Mouse (Mus musculus) heart, embryonic 12.5 days (tissue): Measurements from ENCODE around the gene Ube2v1. TPM values are rescaled to one million over a fixed set of nuclear protein-coding genes. Genes with fewer than 3 reads are reported as not detected.
A peak's percentile ranks its signal among the peaks of the same experiment; 100 is the strongest.

Experiments
- ATAC-seq: fragments of 200-750 bp; cut with Nextera tagmentation; 2 replicates; pipeline ENCODE4 v1.8.0; 2017; ENCODE audit warnings: moderate TSS enrichment, moderate library complexity; ENCODE audit not compliant: insufficient number of reproducible peaks, low FRiP score
- H3K27ac ChIP-seq: fragments of 300-500 bp; sonication (generic); 2 replicates; pipeline ENCODE4 v1.5.1; 2016; ENCODE audit warnings: mild to moderate bottlenecking, moderate library complexity; ENCODE audit not compliant: poor library complexity, severe bottlenecking
- H3K27me3 ChIP-seq: fragments of 300-500 bp; sonication (generic); replicated peaks from 2 replicates; pipeline ENCODE4 v1.6.1; 2016; ENCODE audit warnings: mild to moderate bottlenecking, moderate library complexity
- H3K36me3 ChIP-seq: fragments of 300-500 bp; sonication (generic); 2 replicates; pipeline ENCODE4 v1.6.1; 2016; ENCODE audit warnings: mild to moderate bottlenecking, moderate library complexity
- H3K4me1 ChIP-seq: fragments of 300-500 bp; sonication (generic); replicated peaks from 2 replicates; pipeline ENCODE4 v1.6.1; 2016; ENCODE audit warnings: mild to moderate bottlenecking
- H3K4me2 ChIP-seq: fragments of 300-500 bp; sonication (generic); 2 replicates; pipeline ENCODE4 v1.6.1; 2016; ENCODE audit warnings: mild to moderate bottlenecking, moderate library complexity
- H3K4me3 ChIP-seq: fragments of 300-500 bp; sonication (generic); 2 replicates; pipeline ENCODE4 v1.5.1; 2016; ENCODE audit warnings: mild to moderate bottlenecking
- H3K9ac ChIP-seq: fragments of 300-500 bp; sonication (generic); 2 replicates; pipeline ENCODE4 v1.6.1; 2016; ENCODE audit warnings: mild to moderate bottlenecking, moderate library complexity
- H3K9me3 ChIP-seq: fragments of 300-500 bp; sonication (generic); replicated peaks from 2 replicates; pipeline ENCODE4 v1.6.1; 2016; ENCODE audit warnings: mild to moderate bottlenecking, moderate library complexity
- WGBS: fragments of 180-500 bp; shearing (Covaris S2); methylation state at CpG from one replicate; pipeline ENCODE4 v1.1.7; 2016; 5-methylcytosine and 5-hydroxymethylcytosine counted together
- polyA plus RNA-seq: library from polyadenylated mRNA; unstranded; fragments of >200 nt; fragmentation: Nextera tagmentation; extraction: Ambion mirVana; gene quantifications from 2 replicates; pipeline ENCODE4 v1.2.1, GENCODE M21; 2016

Gene Ube2v1
- polyA plus RNA-seq, 1 experiment from 2014 or later: 216 TPM

DNA sequence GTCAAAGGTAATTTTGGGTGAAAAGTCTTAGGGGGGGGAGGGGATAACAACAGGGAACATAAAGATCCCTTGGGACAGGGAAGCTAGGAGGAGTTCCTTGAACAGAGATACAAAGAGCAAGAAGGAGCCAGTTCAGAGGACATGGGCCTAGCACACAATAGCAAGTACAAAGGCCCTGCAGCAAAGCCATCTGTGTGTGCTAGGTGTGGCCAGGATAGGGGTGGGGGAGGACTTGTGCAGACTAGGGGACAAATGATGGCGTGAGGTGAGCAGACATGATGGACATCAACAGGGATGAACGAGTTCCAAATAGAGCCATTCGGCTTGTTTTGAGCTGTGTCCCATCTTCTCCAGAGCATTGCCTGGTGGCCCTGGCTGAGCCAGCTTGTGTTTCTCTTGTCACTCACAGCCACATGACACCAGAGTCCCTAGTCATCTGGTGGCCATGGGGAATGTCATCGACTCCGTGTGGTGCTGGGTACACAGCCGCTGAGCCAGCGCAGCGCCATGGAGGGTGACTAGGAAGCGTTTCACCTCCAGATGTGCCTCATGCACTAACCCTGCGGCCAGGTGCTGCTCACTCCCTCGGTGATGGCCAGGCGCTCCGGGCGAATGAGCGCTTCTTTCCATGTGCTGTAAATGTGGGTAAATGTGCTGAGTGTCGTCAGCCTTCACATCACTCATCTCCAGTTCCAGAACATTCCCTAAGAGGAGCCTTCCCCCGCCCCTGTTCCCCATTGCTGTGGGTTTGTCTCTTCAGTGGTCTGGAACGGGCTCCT lies 60.3 kb downstream of the Ube2v1 start:
- 80% methylated on average over 18 of the region's 18 CpGs for WGBS
- no peak overlapping the region for H3K4me2 ChIP-seq
- H3K27ac ChIP-seq: no peak overlapping the region
- no peaks in the 10 kb centered on the region for H3K9me3 ChIP-seq
- H3K9ac ChIP-seq: no peak overlapping the region
- H3K27me3 ChIP-seq: no peaks in the 10 kb centered on the region
- no peaks in the 10 kb centered on the region for H3K36me3 ChIP-seq
- H3K4me1 ChIP-seq: peaks cover 13% of the 10 kb centered on the region
- ATAC-seq: no peak
- no peak overlapping the region for H3K4me3 ChIP-seq

DNA sequence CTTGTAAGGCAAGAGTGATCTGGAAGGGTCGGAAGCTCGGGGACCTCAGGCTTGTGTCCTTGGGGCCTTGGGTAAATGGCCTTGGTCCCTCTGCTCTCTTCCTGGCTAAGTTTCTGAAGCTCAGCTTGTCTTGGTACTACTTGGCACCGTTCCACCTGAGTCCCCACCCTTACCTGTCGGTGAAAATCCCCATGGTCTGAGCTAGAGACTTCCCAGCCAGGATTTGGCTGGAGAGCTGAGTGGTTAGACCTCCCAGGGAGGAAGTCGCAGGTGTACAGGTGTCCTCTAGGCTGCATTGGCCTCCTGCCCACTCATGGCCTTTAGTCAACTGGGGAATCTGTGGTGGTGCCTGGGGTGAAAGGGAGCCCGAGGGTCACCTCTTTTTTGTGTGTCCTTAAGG lies 61.1 kb downstream of the Ube2v1 start:
- H3K36me3 ChIP-seq: no peaks in the 10 kb centered on the region
- no peak overlapping the region for H3K4me3 ChIP-seq
- H3K4me1 ChIP-seq: peaks cover 13% of the 10 kb centered on the region
- H3K27ac ChIP-seq: peak overlapping the region; percentile 23; the same call in 1 of the 2 replicates
- no peak overlapping the region for H3K9ac ChIP-seq
- no peak for ATAC-seq
- 90% methylated on average over 6 of the region's 6 CpGs for WGBS
- no peak overlapping the region for H3K4me2 ChIP-seq
- H3K9me3 ChIP-seq: no peaks in the 10 kb centered on the region
- no peaks in the 10 kb centered on the region for H3K27me3 ChIP-seq

DNA sequence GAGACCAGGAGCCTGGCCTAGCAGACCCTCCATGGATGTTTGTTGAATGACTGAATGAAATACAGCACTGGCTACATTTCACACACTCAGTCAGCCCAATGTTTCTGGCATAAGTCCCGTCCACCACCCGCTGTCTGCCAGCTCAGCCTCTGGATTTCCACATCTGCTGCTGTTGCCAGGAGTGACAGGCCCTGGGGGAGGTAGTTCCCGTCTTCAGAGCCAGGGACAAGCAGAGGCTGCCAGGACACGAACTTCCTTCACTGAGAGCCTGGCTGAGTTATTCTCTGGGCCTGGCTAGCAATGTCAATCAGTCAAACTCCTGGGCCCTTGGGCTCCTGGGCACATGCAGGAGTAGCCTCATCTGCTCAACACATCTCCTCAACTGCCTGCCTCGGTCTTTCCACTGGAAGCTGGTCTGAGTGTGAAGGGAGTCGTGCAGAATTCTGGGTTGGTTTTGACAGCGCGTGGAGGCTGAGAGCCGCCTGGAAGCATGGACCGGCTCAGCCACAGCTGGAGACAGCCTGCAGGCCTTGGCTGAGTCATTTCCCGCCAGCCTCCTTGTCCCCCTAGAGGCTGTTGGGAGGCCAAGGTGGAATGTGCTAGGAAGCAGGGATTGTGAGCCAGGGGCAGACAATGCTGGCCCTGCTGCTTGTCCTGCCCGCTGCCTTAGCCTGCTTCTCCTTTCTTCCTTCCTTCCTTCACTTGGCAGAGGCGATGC lies 61.8 kb downstream of the Ube2v1 start:
- peak overlapping the region; percentile 23 for H3K27ac ChIP-seq
- H3K4me2 ChIP-seq: no peak overlapping the region
- no peak overlapping the region for H3K4me3 ChIP-seq
- H3K27me3 ChIP-seq: no peaks in the 10 kb centered on the region
- no peak for ATAC-seq
- H3K9me3 ChIP-seq: no peaks in the 10 kb centered on the region
- no peaks in the 10 kb centered on the region for H3K36me3 ChIP-seq
- 53% methylated on average over 13 of the region's 13 CpGs for WGBS
- peaks cover 20% of the 10 kb centered on the region for H3K4me1 ChIP-seq
- H3K9ac ChIP-seq: no peak overlapping the region

DNA sequence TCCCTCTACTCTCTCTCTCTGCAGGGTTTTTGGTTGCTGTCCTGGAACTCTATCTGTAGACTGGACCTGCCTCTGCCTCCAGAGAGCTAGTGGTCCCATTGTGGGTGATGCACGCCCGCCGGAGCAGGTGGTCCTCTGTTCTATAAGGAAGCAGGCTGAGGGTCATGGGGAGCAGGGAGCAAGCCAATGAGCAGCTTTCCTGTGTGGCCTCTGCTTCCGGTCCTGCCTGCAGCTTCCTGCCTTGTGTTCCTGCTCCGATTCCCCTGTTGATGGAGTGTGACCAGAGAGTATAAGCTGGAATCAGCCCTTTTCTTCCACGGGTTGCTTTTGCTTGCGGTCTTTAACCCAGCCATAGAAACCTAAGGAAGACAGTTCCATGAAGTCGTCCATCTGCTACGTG lies 63.8 kb downstream of the Ube2v1 start:
- Histone ChIP-seq H3K27ac (no peak overlapping the region), H3K4me3 (no peak overlapping the region), H3K9me3 (no peaks in the 10 kb centered on the region), H3K9ac (no peak overlapping the region), H3K27me3 (no peaks in the 10 kb centered on the region), H3K4me2 (no peak overlapping the region), H3K4me1 (peaks cover 40% of the 10 kb centered on the region), H3K36me3 (no peaks in the 10 kb centered on the region)
- ATAC-seq: no peak
- 71% methylated on average over 9 of the region's 9 CpGs for WGBS

DNA sequence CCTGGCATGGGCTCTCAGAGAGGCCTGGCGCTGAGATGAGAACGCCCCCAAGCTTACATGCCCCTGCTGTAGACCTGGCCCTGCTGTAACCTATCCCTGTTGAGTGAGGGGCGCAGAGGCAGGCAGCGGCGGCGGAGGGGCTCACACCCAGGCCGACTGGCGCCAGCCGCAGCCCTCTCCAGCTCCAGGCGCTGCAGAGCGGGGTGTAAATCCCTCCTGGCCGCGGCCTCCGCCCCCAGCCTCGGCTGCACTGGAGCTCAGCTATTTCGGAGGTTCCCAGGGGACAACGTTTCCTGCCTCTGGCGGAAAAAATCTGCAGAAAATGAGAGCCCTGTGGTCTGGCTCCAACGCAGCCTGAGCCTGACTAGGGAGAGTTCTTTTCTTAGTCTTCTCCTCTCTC lies 66.2 kb downstream of the Ube2v1 start:
- ATAC-seq: peak; percentile 36; the same call in 1 of the 2 replicates
- no peak overlapping the region; the same call in 1 of the 2 replicates for H3K4me3 ChIP-seq

DNA sequence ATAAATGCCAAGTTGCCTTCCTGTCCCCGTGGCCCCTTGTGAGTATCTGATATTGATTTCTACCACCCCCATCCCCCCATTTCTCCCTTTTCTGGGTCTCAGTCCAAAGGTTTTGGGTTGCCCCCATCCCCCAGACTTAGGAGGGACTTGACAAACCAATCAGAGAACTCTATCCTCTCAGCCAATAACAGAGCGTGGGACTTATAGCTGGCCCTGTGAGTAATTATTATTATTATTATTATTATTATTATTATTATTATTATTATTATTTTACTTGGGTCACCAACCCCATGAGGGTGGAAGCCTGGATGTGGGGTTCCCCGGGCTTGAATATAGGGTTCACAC lies 66.6 kb downstream of the Ube2v1 start:
- no peak for ATAC-seq
- WGBS: 62% methylated on average over 3 of the region's 3 CpGs
- H3K27me3 ChIP-seq: 0 out of 2 replicates have a peak, but pooled peaks cover 5% of the 10 kb centered on the region
- peaks cover 47% of the 10 kb centered on the region for H3K4me1 ChIP-seq
- H3K27ac ChIP-seq: peak overlapping the region; percentile 84
- H3K9me3 ChIP-seq: no peaks in the 10 kb centered on the region
- H3K4me3 ChIP-seq: no peak overlapping the region
- H3K9ac ChIP-seq: peak overlapping the region; percentile 58; the same call in 1 of the 2 replicates
- H3K36me3 ChIP-seq: no peaks in the 10 kb centered on the region
- H3K4me2 ChIP-seq: peak overlapping the region; percentile 59

More for the DNA sequence above, 66.2 kb downstream of the Ube2v1 start:
- peak overlapping the region; percentile 84 for H3K27ac ChIP-seq
- H3K9me3 ChIP-seq: no peaks in the 10 kb centered on the region
- H3K4me1 ChIP-seq: peaks cover 51% of the 10 kb centered on the region
- H3K9ac ChIP-seq: peak overlapping the region; percentile 58
- H3K4me2 ChIP-seq: peak overlapping the region; percentile 59
- WGBS: 12% methylated on average over 19 of the region's 19 CpGs
- 0 out of 2 replicates have a peak, but pooled peaks cover 2% of the 10 kb centered on the region for H3K27me3 ChIP-seq
- no peaks in the 10 kb centered on the region for H3K36me3 ChIP-seq

DNA sequence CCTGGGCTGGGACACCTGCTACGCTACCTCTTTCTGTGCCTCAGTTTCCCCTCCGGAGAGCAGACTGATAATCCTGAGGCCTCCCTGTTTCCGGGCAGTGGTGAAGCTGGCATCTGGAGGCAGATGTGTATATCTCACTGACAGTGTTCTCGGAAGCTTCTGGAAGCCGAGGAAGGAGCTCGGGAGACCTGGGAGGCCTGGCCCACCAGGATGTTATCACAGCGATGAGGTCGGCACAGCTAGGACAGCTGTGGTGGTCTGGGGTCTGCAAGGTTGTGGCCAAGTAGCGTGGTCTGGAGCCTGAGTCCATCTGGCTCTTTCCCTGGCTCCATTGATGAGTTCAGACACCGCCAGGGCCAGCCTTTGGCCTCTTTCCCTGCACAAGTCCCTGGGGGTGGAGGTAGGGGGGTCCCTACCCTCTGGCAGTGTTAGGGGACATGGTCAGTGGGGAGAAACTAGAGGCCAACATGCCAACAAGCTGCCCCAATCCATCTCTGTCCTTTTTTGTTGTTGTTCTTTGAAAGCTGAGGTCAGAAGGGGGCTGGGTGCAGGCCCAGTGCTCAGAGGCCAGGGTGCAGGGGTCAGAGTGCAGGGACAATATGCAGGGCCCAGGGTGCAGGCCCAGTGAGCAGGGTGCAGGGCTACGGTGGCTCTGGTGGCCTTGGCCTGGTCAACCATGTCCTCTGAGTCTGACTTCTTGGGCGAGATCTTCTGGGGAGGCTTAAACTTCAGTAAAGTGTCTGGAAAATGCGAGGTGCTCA lies 67.2 kb downstream of the Ube2v1 start:
- Histone ChIP-seq H3K9ac (0 out of 2 replicates have a peak overlapping the region, but pooled peaks have one; percentile 24), H3K36me3 (no peaks in the 10 kb centered on the region), H3K27me3 (0 out of 2 replicates have a peak, but pooled peaks cover 5% of the 10 kb centered on the region), H3K27ac (peak overlapping the region; percentile 52), H3K4me3 (no peak overlapping the region), H3K4me2 (no peak overlapping the region), H3K9me3 (no peaks in the 10 kb centered on the region), H3K4me1 (peaks cover 43% of the 10 kb centered on the region)
- 80% methylated on average over 13 of the region's 13 CpGs for WGBS
- no peak for ATAC-seq

DNA sequence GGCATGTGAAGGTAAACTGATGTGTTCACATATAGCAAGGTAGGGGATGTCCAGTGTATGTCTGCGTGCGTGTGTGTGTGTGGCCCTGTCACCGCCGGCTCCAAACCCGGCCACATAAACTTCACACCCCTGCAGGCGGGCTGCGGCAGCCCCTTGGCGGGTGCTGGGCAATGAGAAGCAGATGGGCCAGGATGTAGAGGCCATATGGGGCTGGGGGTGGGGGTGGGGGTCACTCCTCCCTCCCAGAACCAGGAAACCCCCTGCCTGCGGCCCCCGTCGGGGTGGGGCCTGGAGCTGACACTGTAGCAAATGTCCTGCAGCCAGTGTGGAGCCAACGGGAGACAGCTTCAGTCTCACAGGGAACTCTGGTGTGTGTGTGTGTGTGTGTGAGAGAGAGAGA lies 68.2 kb downstream of the Ube2v1 start:
- Histone ChIP-seq H3K36me3 (no peaks in the 10 kb centered on the region), H3K9ac (peak overlapping the region; percentile 43; the same call in 1 of the 2 replicates), H3K4me2 (no peak overlapping the region), H3K4me1 (peaks cover 49% of the 10 kb centered on the region), H3K4me3 (no peak overlapping the region), H3K9me3 (no peaks in the 10 kb centered on the region), H3K27me3 (0 out of 2 replicates have a peak, but pooled peaks cover 5% of the 10 kb centered on the region), H3K27ac (no peak overlapping the region)
- 30% methylated on average over 12 of the region's 12 CpGs for WGBS
- peak; percentile 26; the same call in 1 of the 2 replicates for ATAC-seq

DNA sequence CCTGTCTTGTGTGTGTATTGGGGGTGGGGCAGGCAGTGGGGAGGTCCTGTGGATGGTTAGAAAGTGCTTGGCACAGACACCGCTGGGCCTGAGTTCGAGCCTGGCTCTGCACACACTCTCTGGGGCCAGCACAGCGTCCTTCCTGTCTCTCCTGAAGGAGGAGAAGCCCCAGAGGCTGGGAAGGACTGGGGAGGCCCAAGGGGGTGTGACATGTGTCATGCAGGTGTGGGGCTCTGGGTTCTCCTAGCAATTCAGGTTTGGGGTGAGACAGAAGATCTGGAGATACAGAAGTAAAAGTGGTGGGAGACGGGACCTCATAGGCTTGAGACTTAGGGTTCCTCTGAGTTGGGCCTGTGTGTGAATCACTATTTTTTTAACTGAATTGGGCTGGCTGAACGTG lies 68.9 kb downstream of the Ube2v1 start:
- Histone ChIP-seq H3K4me1 (peaks cover 54% of the 10 kb centered on the region), H3K27me3 (0 out of 2 replicates have a peak, but pooled peaks cover 5% of the 10 kb centered on the region), H3K9ac (no peak overlapping the region), H3K9me3 (no peaks in the 10 kb centered on the region), H3K4me3 (no peak overlapping the region), H3K36me3 (no peaks in the 10 kb centered on the region), H3K27ac (no peak overlapping the region), H3K4me2 (no peak overlapping the region)
- WGBS: 71% methylated on average over 5 of the region's 5 CpGs
- no peak for ATAC-seq

DNA sequence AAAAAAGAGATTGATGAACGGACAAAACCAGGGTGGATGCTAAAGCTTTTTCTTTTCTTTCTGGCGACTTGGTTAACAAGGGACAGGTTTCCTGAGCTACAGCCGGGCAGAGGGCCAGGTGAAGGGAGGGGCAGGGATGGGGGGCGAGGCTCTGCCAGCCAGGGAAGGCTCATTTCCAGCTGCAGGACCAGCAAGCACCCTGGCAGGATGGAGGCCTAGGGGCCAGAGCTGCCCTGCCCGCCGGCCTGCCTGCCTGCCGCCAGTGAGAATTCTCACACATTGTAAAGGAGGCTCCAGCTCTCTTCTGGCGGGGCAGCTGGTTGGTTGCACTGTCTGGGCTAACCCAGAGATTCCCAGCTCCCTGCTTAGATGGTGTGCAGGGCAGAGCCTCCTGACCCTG lies 69.8 kb downstream of the Ube2v1 start:
- WGBS: 31% methylated on average over 8 of the region's 8 CpGs
- ATAC-seq: no peak
- H3K4me1 ChIP-seq: peaks cover 54% of the 10 kb centered on the region

More for the DNA sequence above, 69.8 kb downstream of the Ube2v1 start:
- H3K36me3 ChIP-seq: no peaks in the 10 kb centered on the region
- peak overlapping the region; percentile 15; the same call in 1 of the 2 replicates for H3K27ac ChIP-seq
- no peaks in the 10 kb centered on the region for H3K9me3 ChIP-seq
- no peak overlapping the region for H3K4me3 ChIP-seq
- H3K27me3 ChIP-seq: 0 out of 2 replicates have a peak, but pooled peaks cover 5% of the 10 kb centered on the region
- H3K4me2 ChIP-seq: no peak overlapping the region
- 0 out of 2 replicates have a peak overlapping the region, but pooled peaks have one; percentile 5 for H3K9ac ChIP-seq
